Mouse (Mus musculus): ENCODE data around the gene Iapp. TPM values are rescaled to one million over a fixed set of nuclear protein-coding genes. Genes with fewer than 3 reads are reported as not detected.

Iapp gene
- not detected for total RNA-seq (2023)

DNA sequence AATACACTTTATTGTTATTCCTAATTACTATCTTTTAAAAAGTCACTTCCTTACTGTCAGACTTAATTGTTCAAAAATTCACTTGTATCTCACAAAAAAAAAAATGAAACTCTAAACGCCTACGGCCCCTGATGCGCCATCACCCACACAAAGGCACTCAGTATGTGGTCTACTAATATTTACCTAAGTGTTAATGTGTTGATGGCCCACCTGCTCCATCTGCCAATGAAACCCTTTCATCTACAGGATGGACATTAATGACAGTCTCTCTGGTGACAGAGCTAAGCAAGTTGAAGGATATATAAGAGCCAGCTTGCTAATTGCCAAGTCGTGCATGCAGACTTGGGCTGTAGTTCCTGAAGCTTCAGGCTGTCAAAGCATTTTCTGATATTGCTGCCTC is at the start of gene Iapp:
Gene Iapp, plus strand, starts transcription at position 326 of the 400 bp plus-strand sequence.

DNA sequence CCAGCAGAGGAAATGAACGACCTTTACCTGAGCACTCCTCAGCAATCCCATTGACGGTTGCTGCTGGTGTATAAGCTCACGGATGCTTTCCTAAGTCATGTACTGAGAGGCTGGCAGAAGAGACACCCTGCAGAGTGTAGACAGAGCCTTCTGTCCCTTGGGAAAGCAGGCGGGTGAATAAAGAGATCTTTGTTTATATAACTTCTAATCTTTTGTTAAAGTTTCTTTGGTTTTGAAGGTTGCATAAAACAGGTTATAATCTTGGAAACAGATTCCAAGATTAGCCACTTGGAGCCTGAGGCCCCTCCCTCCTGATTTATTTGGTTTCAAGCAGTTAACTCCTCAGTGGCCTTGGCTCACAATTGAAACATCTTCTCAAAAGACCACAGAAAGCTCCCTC is 24.7 kb downstream of the Iapp start, which contains the start of gene Slco1a5:
Gene Slco1a5, minus strand, starts transcription at position 101 of the 400 bp plus-strand sequence.

DNA sequence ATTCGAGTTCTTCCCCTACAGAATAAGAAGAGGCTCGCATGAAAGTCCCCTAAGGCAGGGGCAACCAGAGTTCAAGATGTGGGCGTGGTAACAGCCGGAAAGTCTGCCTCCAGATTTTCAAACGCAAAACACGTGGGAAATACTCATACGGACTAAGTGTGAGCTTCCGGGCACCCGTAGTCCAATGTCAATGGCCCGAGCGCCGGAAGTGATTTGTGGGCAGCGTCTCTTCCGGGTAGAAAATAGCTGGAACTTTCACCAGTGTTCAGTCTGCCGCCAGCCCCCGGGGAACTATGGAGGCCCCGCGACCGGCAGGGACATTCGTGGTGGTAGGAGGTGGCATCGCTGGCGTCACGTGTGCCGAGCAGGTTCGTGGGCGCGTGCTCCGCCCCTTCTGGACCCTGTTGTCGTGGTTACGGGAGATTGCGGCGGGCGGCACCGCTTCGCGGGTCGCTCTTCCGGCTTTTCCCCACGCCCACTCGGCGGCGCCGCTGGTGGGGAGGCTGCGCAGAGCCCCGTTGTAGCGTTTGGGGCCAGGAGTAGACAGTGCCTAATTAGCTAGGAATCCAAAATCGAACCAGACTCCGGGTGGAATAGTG is 47.3 kb downstream of the Iapp start, which contains the start of gene Pyroxd1:
Gene Pyroxd1, plus strand, starts transcription at position 215 of the 599 bp plus-strand sequence.

Other genes with a start within 250 kb of the Iapp start
- not detected for gene Slco1a6, start 89.9 kb upstream of the Iapp start, total RNA-seq (2023)
- gene Slco1a5, start 24.6 kb downstream of the Iapp start, total RNA-seq (2023), result not detected
- 10 to 100 TPM in 1 of 2 experiments, 1 to 10 TPM in 1; 8.2 to 10.3 TPM for gene Pyroxd1, start 47.2 kb downstream of the Iapp start, total RNA-seq (2023)
- gene Recql, start 88.7 kb downstream of the Iapp start, total RNA-seq (2023), result 10 to 100 TPM; 17.3 to 19.1 TPM
- 10 to 100 TPM; 10.9 to 15.4 TPM for gene Golt1b, start 88.8 kb downstream of the Iapp start, total RNA-seq (2023)
- under 1 TPM in 1 of 2 experiments, not detected in 1; 0.24 TPM for gene Spx, start 115.0 kb downstream of the Iapp start, total RNA-seq (2023)
- gene Gys2, start 174.7 kb downstream of the Iapp start, total RNA-seq (2023), result not detected
- gene Ldhb, start 209.5 kb downstream of the Iapp start, total RNA-seq (2023), result 10 to 100 TPM; 22.2 to 29.6 TPM